Mouse (Mus musculus): ENCODE data around the gene C2cd2l. TPM values are rescaled to one million over a fixed set of nuclear protein-coding genes. Genes with fewer than 3 reads are reported as not detected.
A peak's percentile ranks its signal among the peaks of the same experiment; 100 is the strongest.

Gene C2cd2l
- total and polyA plus RNA-seq, 3 experiments, result 4.7 to 10.9 TPM; not detected in 1

GRCm38 (mm10) chr9:44269077-44269476 lies 51.0 kb downstream of the C2cd2l start:
- Histone ChIP-seq H3K4me1 (ENCODE audit: control insufficient read depth in 1 of 2, insufficient read depth in 2 of 2, low read length in 2 of 2) (peaks cover 0 to 8% of the 10 kb centered on the region in 2 experiments; a peak in 1 of 4 replicates), H3K9ac (ENCODE audit: control insufficient read depth, low read depth, low read length, poor library complexity, severe bottlenecking) (no peak overlapping the region), H3K9me3 (replicated peaks; ENCODE audit: insufficient read depth, low read length) (no peaks in the 10 kb centered on the region), H3K27ac (ENCODE audit: control insufficient read depth, low read depth, low read length) (peak overlapping the region; percentile 75), H3K36me3 (ENCODE audit: control insufficient read depth in 1 of 2, insufficient read depth in 2 of 2, low read length in 2 of 2) (peaks cover 0 to 6% of the 10 kb centered on the region in 2 experiments; a peak in 1 of 4 replicates), H3K79me2 (ENCODE audit: control insufficient read depth, insufficient read depth, low read length, poor library complexity) (no peaks in the 10 kb centered on the region; the same call in 1 of the 2 replicates), H3K4me3 (ENCODE audit: control insufficient read depth in 1 of 2, insufficient read depth in 1 of 2, low read depth in 2 of 2, low read length in 2 of 2) (no peak overlapping the region), H3K27me3 (ENCODE audit: control insufficient read depth in 1 of 2, insufficient read depth in 2 of 2, low read length in 2 of 2) (no peaks in the 10 kb centered on the region)
- TF ChIP-seq POLR2AphosphoS5 (IDR thresholded peaks at IDR 0.05; ENCODE audit: borderline replicate concordance, low read depth, low read length) (no peak), TBP (IDR thresholded peaks at IDR 0.05; ENCODE audit: low read depth, low read length) (0 out of 2 replicates have a peak, but pooled peaks have one; percentile 25), ZMIZ1 (IDR thresholded peaks at IDR 0.05; ENCODE audit: low read depth, low read length) (no peak), SIN3A (IDR thresholded peaks at IDR 0.05; ENCODE audit: low read length) (0 out of 2 replicates have a peak, but pooled peaks have one; percentile 14), ZC3H11A (IDR thresholded peaks at IDR 0.05; ENCODE audit: low read depth, low read length) (peak; percentile 79), SMC3 (IDR thresholded peaks at IDR 0.05; ENCODE audit: low read depth, low read length) (peak; percentile 85), CTCF (IDR thresholded peaks at IDR 0.05 in 2 of 3, conservative IDR thresholded peaks at IDR 0.05 in 1 of 3; ENCODE audit: control insufficient read depth in 1 of 3, insufficient read depth in 1 of 3, low read depth in 2 of 3, low read length in 3 of 3, poor library complexity in 1 of 3, severe bottlenecking in 1 of 3) (peak; percentile 60 to 77 (median 68)), RAD21 (IDR thresholded peaks at IDR 0.05; ENCODE audit: low read depth, low read length) (peak; percentile 78)
- DNase-seq (ENCODE audit: low read depth, low spot score), result peak; percentile 82

DNA sequence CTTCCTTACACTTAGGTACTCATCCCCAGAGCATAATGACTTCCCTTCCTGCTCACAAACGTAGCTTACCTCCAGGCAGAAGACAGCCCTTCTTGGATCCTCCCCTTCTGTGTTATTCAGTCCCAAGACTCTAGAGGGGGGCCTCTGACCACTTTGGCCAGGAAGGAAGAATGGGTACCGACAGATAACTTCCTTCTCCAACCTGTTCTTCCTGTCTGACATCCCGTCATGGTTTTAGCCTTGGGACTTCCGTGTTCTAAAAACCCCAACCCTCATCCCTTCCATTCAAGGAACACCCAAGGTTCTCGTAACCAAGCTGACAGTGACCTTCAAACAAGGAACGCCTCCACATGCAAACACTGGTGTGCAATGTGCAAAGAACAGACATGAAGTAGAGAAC lies 51.7 kb downstream of the C2cd2l start, which contains the start of gene Nlrx1:
Nlrx1 (minus strand) TSS at position 168 of the 400 bp plus-strand sequence.
- peak; percentile 73 for DNase-seq (ENCODE audit: low read depth, low spot score)
- H3K9ac ChIP-seq (ENCODE audit: control insufficient read depth, low read depth, low read length, poor library complexity, severe bottlenecking), result peak within 1 kb of the TSS; percentile 87
- no peaks in the 10 kb centered on the region; the same call in 1 of the 2 replicates for H3K79me2 ChIP-seq (ENCODE audit: control insufficient read depth, insufficient read depth, low read length, poor library complexity)
- H3K9me3 ChIP-seq (replicated peaks; ENCODE audit: insufficient read depth, low read length), result no peaks in the 10 kb centered on the region
- H3K27me3 ChIP-seq (ENCODE audit: control insufficient read depth in 1 of 2, insufficient read depth in 2 of 2, low read length in 2 of 2), result no peaks in the 10 kb centered on the region
- H3K4me3 ChIP-seq (ENCODE audit: control insufficient read depth in 1 of 2, insufficient read depth in 1 of 2, low read depth in 2 of 2, low read length in 2 of 2), result peak within 1 kb of the TSS; percentile 66 to 77
- TF ChIP-seq MXI1 (IDR thresholded peaks at IDR 0.05; ENCODE audit: low read depth, low read length) (peak; percentile 37), MYB (IDR thresholded peaks at IDR 0.05; ENCODE audit: low read depth, low read length) (no peak), CTCF (IDR thresholded peaks at IDR 0.05 in 2 of 3, conservative IDR thresholded peaks at IDR 0.05 in 1 of 3; ENCODE audit: control insufficient read depth in 1 of 3, insufficient read depth in 1 of 3, low read depth in 2 of 3, low read length in 3 of 3, poor library complexity in 1 of 3, severe bottlenecking in 1 of 3) (0 out of 6 replicates have a peak, but pooled peaks of 1 of the 3 experiments have one; percentile 12), RAD21 (IDR thresholded peaks at IDR 0.05; ENCODE audit: low read depth, low read length) (peak; percentile 32), RCOR1 (IDR thresholded peaks at IDR 0.05; ENCODE audit: low read depth, low read length) (no peak), ELF1 (IDR thresholded peaks at IDR 0.05; ENCODE audit: low read depth, low read length) (peak; percentile 50; the same call in 1 of the 2 replicates)
- H3K36me3 ChIP-seq (ENCODE audit: control insufficient read depth in 1 of 2, insufficient read depth in 2 of 2, low read length in 2 of 2), result peaks cover 0 to 6% of the 10 kb centered on the region in 2 experiments; a peak in 1 of 4 replicates
- H3K4me1 ChIP-seq (ENCODE audit: control insufficient read depth in 1 of 2, insufficient read depth in 2 of 2, low read length in 2 of 2), result peaks cover 0 to 8% of the 10 kb centered on the region in 2 experiments; a peak in 1 of 4 replicates
- peak within 1 kb of the TSS; percentile 75 for H3K27ac ChIP-seq (ENCODE audit: control insufficient read depth, low read depth, low read length)

DNA sequence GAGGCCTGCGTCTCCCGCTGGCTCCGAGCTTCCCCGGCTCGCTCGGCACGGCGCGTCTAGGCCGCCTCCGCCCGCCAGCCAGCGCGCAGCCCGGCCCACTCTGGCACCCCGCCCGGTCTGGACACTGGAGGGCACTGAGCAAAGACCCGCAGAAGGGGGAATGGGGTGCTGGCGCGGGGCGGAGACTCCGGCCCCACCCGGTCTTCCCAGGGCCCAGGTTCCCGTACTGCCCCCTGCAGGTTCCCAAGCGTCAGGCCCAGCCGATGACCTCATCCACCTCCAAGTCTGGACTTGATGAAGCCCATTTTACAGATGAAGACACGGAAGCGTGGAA lies 52.1 kb downstream of the C2cd2l start:
- H3K27ac ChIP-seq (ENCODE audit: control insufficient read depth, low read depth, low read length), result peak overlapping the region; percentile 75
- peak; percentile 92 for DNase-seq (ENCODE audit: low read depth, low spot score)
- H3K9ac ChIP-seq (ENCODE audit: control insufficient read depth, low read depth, low read length, poor library complexity, severe bottlenecking), result peak overlapping the region; percentile 87
- peak overlapping the region; percentile 66 to 77 for H3K4me3 ChIP-seq (ENCODE audit: control insufficient read depth in 1 of 2, insufficient read depth in 1 of 2, low read depth in 2 of 2, low read length in 2 of 2)
- H3K9me3 ChIP-seq (replicated peaks; ENCODE audit: insufficient read depth, low read length), result no peaks in the 10 kb centered on the region
- no peaks in the 10 kb centered on the region for H3K27me3 ChIP-seq (ENCODE audit: control insufficient read depth in 1 of 2, insufficient read depth in 2 of 2, low read length in 2 of 2)
- peaks cover 0 to 8% of the 10 kb centered on the region in 2 experiments; a peak in 1 of 4 replicates for H3K4me1 ChIP-seq (ENCODE audit: control insufficient read depth in 1 of 2, insufficient read depth in 2 of 2, low read length in 2 of 2)
- peaks cover 0 to 6% of the 10 kb centered on the region in 2 experiments; a peak in 1 of 4 replicates for H3K36me3 ChIP-seq (ENCODE audit: control insufficient read depth in 1 of 2, insufficient read depth in 2 of 2, low read length in 2 of 2)
- H3K79me2 ChIP-seq (ENCODE audit: control insufficient read depth, insufficient read depth, low read length, poor library complexity), result no peaks in the 10 kb centered on the region; the same call in 1 of the 2 replicates
- no peak for TF ChIP-seq GABPA (IDR thresholded peaks at IDR 0.05; ENCODE audit: low read depth, low read length)
- TF ChIP-seq ZMIZ1 (IDR thresholded peaks at IDR 0.05; ENCODE audit: low read depth, low read length), result no peak
- no peak for TF ChIP-seq JUND (IDR thresholded peaks at IDR 0.05; ENCODE audit: low read depth, low read length)
- no peak for TF ChIP-seq MAFK (IDR thresholded peaks at IDR 0.05; ENCODE audit: borderline replicate concordance, low read depth, low read length)
- no peak for TF ChIP-seq USF2 (IDR thresholded peaks at IDR 0.05; ENCODE audit: borderline replicate concordance in 1 of 2, insufficient read depth in 1 of 2, low read depth in 1 of 2, low read length in 2 of 2)
- no peak for TF ChIP-seq GATA1 (IDR thresholded peaks at IDR 0.05; ENCODE audit: low read depth, low read length)
- no peak for TF ChIP-seq USF1 (IDR thresholded peaks at IDR 0.05; ENCODE audit: low read depth, low read length)
- no peak for TF ChIP-seq TCF12 (IDR thresholded peaks at IDR 0.05; ENCODE audit: low read depth, low read length)
- TF ChIP-seq ETS1 (IDR thresholded peaks at IDR 0.05; ENCODE audit: low read depth, low read length), result peak; percentile 47; the same call in 1 of the 2 replicates
- TF ChIP-seq SIN3A (IDR thresholded peaks at IDR 0.05; ENCODE audit: low read length), result 0 out of 2 replicates have a peak, but pooled peaks have one; percentile 13
- TF ChIP-seq E2F4 (IDR thresholded peaks at IDR 0.05; ENCODE audit: borderline replicate concordance, low read depth, low read length), result no peak
- TF ChIP-seq POLR2A (IDR thresholded peaks at IDR 0.05; ENCODE audit: control insufficient read depth in 1 of 2, insufficient read depth in 1 of 2, low read depth in 1 of 2, low read length in 2 of 2, poor library complexity in 1 of 2), result peak; percentile 27 to 76; a peak in 1 of 4 replicates
- no peak for TF ChIP-seq CHD2 (IDR thresholded peaks at IDR 0.05; ENCODE audit: low read length)
- peak; percentile 59 to 88 (median 70); a peak in 5 of 6 replicates for TF ChIP-seq CTCF (IDR thresholded peaks at IDR 0.05 in 2 of 3, conservative IDR thresholded peaks at IDR 0.05 in 1 of 3; ENCODE audit: control insufficient read depth in 1 of 3, insufficient read depth in 1 of 3, low read depth in 2 of 3, low read length in 3 of 3, poor library complexity in 1 of 3, severe bottlenecking in 1 of 3)

All from MEL (cell line).